Mouse (Mus musculus) spleen, adult 2 months (tissue): Measurements from ENCODE around the gene Chd8.

ENCODE experiments used
- CTCF ChIP-seq: fragments of 200-500 bp; IDR thresholded peaks from 2 replicates; pipeline ENCODE4 v1.5.1; 2011; ENCODE audit warnings: mild to moderate bottlenecking, inconsistent platforms; ENCODE audit not compliant: insufficient read depth, insufficient read length, insufficient replicate concordance; ENCODE audit errors: extremely low read depth
- POLR2A ChIP-seq: fragments of 200-500 bp; IDR thresholded peaks from 2 replicates; pipeline ENCODE4 v1.6.1; 2011; ENCODE audit warnings: low read depth, low read length, inconsistent platforms

DNA sequence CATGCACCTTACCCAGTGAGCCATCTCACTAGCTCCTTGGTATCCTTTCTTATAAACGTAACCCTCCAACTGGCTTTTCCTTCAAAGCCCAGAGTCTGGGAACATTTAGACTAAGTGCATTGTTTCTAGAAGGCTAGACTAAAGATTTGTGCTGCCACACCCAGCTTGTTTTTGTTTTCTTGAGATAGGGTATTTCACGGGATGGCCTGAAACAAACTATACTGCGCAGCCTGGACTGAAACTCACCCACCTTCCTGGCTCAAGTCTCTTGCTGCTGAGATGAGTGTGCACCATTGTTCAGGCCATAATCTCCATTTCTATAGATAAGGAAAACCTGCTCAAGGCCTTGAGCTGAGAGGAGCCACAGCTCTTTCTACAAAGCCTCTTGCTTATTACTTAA is 26.6 kb upstream of the Chd8 start:
- TF ChIP-seq CTCF (no peak), POLR2A (no peak)
